Mouse (Mus musculus) brain, adult 2 months (tissue): ENCODE measurements around the gene Comtd1.

ENCODE experiments used
- DNase-seq: peaks from one replicate; pipeline ENCODE4 v3.0.0; 2011; ENCODE audit warnings: low read depth, low spot score

Gene Comtd1

GRCm38 (mm10) chr14:21838336-21839017 lies 10.3 kb downstream of the Comtd1 start:
- DNase-seq, result no peak

GRCm38 (mm10) chr14:21831830-21832403 lies 16.9 kb downstream of the Comtd1 start:
- no peak for DNase-seq

DNA sequence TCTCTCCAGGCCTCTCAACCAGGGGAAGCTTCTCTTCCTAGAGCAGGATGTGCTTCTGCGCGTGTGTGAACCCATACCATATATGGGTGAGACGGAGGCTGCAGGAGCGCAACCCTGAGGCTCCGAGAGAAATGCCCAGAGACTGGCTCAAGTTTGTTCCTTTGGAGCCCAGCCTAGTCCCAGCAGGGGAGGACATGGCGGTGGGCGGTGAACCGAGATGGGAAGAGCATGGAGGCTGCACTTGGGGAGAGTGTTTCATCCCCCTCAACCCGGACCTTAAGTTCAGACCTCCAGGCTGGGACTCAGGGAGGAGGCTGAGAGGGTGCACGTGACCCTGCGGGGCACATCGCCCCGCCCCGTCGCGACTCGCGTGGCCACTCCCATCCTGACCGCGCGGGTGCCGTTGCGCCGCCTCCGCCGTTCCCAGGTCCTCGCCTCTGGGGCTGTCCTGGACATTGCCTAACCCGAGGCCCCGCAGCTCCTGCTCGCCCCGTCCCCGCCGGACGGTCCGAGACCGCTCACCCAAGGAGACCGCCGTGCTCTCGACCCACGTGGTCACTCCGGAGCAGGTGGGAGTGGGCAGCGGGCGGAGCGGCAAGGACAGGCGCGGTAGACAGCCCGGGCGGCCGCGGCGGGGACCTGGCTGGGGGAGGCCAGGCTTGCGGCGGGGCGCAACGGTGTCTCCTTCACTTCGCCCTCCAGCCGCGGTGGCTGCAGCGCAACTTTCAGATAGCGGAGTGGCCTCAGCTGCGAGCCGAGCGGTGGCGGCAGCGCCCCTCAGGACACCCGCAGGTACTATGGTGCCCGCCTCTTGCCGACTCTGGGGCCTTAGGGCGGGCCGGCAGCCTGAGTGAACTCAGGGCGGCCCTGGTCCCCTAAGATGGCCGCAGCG lies 17.7 kb downstream of the Comtd1 start:
- peak; percentile 98 for DNase-seq

DNA sequence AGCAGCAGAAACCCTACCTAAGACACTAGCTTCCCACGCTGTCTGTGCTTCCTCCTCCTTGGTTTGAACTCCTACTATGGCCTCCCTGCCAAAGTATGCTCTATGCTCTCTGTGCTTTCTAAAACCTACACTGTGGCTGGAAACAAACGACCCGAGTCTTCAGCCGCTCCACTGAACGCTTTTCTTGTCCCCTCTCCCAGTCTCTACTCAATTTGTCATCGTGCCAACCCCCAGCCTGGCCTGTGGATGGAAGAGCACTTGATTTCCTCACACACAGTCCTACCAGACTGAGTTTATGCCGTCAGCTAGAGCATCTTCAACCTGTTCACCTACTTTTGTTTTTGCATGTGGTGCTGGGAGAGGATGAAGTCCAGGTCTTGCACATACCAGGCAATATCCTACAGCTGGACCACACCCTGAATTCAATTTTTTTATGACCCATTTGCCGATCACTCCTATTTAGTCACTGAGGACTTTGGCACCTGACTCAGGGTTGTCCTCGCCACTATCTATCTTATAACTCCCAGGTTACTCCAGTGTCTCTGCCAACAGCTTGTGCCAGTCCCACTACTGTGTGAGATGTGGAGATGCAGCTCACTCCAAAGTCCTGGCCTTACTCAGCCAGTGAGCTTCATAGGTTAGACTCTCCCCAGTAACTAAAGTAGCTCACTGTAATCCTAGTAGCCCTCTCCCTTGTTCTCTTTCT lies 22.8 kb downstream of the Comtd1 start:
- peak; percentile 51 for DNase-seq

GRCm38 (mm10) chr14:21824938-21825337 lies 23.8 kb downstream of the Comtd1 start, which contains the start of gene Vdac2:
Gene Vdac2 (plus strand): TSS chr14:21825238.
- no peak for DNase-seq

DNA sequence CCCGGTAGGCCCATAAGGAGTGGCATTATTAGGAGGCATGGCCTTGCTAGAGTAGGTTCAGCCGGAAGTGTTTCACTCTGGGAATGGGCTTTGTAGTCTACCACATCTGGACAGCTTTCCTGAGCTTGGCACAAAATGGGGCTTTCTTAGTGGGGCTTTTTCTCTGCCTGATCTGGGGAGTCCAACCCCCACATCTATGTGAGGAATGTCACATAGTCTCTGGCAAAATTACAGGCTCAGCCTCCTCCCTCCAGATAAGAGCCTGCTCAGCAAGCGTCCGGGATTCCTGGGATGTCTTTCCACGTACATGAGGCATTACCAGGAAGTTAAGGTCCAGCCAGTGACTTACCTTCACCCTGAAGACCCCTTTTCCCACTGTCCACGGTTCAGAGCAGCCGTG lies 24.9 kb downstream of the Comtd1 start:
- DNase-seq, result no peak

DNA sequence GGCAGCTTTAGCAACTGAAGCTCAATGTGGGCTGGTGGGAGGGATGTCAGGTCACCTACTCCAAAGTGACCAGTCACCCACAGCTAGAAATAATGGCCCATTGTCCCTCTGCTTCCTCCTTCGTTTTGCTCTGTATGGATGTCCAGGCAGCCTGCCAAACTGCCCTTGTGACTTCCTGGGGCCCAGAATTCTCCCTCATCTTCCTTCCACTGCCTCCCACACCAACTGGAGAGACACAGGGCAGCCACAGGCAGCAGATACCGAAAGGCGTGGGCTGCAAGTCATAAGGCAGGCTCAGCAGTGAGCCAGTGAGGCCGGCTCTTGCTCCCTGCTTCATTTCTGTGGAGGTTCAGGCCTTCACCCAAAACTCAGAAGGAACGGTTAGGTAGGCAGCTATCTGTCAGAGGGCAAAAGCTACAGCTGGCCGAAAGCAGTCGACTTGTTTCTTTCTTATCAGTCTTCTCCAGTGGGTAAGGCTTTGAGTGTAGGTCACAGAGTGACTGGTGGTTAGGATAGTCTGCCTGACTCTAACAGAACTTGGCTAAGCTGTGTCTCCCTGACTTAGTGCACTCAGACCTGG lies 25.9 kb downstream of the Comtd1 start:
- peak; percentile 94 for DNase-seq

- DNase-seq, result no peak
Measured at GRCm38 (mm10) chr14:21822307-21822706, 26.5 kb downstream of the Comtd1 start.

GRCm38 (mm10) chr14:21820880-21821505 lies 27.8 kb downstream of the Comtd1 start:
- DNase-seq, result no peak

DNA sequence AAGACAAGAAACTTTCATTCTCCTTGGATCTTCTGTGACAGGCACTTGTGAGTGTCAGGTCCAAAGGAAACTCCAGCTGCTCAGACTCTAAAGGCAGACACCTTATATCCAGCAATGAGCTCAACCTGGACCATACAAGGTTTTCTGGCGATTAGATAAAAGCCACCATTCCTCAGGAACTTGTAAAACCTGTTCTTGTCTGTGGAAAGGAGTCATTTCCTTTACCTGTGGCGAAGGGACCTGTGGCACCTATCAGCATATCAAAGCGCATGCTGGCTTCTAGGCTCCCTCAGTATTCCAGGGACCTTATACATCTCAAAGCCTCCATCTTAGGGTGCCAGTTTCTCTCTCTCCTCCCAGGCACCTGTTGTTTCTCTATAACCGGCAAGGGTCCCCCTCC lies 31.3 kb downstream of the Comtd1 start:
- DNase-seq, result no peak

- no peak for DNase-seq
Measured at GRCm38 (mm10) chr14:21816255-21816654, 32.5 kb downstream of the Comtd1 start.

GRCm38 (mm10) chr14:21814606-21815005 lies 34.2 kb downstream of the Comtd1 start:
- DNase-seq, result no peak

DNA sequence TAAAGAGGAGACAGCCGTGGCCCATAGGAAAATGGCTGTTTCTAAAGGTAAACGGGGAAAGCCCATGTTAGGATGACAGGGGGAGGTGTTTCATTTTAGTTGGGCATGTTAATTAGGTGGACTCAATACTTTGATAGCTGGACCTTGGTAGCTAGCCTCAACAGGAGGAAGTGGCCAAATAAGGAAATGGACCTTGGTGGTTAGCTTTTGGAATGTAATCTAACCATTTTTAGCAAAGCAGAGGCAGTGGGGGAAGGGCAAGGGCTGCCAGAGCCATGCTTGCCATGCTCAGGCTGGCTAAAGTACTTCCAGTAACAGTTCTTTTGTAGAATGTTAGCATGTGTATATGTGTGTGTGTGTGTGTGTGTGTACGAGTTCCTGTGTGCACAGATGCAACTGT lies 34.9 kb downstream of the Comtd1 start:
- no peak for DNase-seq

- DNase-seq, result no peak
Measured at GRCm38 (mm10) chr14:21813216-21813615, 35.6 kb downstream of the Comtd1 start.

GRCm38 (mm10) chr14:21812590-21813162 lies 36.1 kb downstream of the Comtd1 start:
- peak; percentile 88 for DNase-seq

- DNase-seq, result no peak
Measured at GRCm38 (mm10) chr14:21811744-21812393, 36.9 kb downstream of the Comtd1 start.

GRCm38 (mm10) chr14:21811301-21811700 lies 37.5 kb downstream of the Comtd1 start:
- DNase-seq, result no peak

DNA sequence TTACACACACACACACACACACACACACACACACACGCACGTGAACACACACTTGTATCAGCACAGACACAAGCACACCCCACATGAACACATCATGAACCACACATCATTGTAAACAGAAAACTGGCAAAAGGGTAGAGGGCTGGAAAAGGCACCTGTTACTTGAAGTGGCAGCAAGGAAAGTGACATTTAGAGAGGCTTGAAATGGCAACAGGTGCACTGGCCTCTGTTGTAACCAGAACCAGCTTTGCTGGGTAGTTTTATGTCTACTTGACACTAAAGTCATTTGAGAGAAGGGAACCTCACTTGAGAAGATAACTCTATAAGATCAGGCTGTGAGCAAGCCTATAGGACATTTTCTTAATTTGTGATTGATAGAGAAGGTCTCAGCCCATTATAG lies 39.4 kb downstream of the Comtd1 start:
- DNase-seq, result no peak

DNA sequence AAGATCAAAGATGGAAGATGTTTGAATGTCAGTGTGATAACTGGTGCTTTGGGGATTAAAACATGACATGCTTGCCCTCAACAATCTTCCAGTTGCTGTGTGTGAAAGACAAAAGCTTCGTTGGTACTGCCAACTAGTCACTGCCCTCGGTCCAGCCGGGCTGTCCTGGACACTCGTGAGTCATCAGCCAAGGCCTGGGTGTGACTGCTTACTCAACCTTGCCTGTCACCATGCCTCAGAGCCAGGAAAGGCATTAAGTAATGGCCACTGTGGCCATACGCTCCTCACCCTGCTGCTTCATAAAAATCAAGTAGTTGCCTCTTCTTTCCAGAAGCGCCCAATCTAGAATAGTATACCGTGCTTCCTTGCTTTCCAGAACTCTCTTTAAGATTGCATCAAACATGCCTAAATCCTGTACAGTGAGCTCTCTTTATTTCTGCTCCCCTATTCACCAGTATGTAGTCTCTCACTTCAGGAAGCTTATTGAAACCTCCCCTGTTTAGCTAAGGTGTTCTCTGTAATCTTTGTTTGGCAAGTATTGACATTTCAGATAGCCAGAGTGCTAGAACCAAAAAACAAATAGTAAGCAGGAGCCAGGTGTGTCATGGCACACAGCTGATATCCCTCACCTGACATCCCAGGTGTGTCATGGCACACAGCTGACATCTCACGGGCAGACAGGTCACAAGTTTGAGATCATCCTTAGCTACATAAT lies 40.4 kb downstream of the Comtd1 start:
- DNase-seq, result no peak
